Mouse (Mus musculus) 416B (cell line): ENCODE measurements at regions not wholly inside any gene's neighbourhood (a gene's known extent, or its start where the extent isn't known, plus 50 kb on each side); places are given as distances from the start of the nearest gene placed in this dataset.

Source experiments
- DNase-seq: peaks from one replicate; pipeline ENCODE4 v3.0.0; 2011; ENCODE audit warnings: low read depth

DNA sequence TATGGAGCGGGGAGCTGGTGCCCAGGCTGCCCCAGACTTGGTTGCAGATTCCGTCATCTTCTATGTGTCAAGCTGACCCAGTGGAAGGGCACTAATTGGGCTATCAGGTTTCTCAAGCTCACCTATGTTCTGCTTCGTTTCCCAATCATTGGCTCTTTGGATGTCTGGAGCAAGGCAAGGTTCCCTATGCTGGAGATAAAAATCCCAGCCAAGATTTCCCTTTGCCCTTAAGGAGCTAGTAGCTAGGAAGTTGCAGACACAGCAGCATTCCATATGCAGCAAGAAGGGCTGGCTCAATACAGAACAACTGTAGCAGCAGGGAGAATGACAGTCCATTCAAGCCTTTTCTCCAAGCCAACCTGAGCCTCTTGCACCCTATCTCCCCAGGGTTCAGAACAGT, 159.2 kb upstream of the Zfp706 start:
- DNase-seq, result no peak

DNA sequence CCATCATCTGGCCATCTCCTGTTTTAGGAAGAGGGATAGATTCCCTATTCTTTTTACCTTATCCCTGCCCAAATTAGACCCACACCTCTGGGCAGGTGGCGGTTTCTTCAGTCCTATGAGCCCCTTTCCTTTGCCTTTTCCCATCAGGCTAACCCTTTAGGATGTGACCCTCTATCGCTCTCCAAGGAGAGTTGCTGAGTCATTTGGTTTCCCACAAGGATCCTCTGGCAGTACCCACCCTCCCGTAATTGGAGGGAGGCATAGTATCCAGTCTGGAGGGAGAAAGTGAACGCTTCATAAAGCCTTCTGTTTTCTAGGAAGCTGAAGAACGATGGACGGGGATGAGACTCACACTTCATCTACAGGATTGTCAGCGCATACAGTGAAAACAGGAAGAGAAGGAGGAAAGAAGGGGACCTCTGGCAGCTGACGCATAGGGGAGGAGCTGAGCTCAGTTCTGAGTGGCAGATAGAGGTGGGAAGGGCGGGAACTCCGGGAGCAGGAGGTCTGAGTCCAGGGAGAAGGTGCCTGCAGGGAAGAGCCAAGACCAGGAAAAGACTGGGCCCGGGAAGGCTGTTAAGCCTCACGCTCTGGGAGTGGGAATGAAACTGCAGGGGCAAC, 158.4 kb upstream of the Zfp706 start:
- DNase-seq, result no peak

DNA sequence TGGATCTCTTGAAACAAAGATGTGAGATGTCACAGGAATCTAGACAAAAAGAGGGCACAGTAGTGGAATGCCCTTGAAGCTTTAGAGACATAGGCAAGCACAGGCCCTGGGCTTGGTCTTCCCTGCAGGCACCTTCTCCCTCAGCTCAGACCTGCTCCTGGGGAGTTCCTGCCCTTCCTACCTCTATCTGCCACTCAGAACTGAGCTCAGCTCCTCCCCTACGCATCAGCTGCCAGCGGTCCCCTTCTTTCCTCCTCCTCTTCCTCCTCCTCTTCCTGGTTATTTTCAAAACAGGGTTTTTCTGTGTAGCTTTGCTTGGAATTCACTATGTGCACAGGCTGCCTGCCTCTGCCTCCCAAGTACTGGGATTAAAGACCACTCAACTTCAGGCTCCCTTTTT, 157.6 kb upstream of the Zfp706 start:
- no peak for DNase-seq

DNA sequence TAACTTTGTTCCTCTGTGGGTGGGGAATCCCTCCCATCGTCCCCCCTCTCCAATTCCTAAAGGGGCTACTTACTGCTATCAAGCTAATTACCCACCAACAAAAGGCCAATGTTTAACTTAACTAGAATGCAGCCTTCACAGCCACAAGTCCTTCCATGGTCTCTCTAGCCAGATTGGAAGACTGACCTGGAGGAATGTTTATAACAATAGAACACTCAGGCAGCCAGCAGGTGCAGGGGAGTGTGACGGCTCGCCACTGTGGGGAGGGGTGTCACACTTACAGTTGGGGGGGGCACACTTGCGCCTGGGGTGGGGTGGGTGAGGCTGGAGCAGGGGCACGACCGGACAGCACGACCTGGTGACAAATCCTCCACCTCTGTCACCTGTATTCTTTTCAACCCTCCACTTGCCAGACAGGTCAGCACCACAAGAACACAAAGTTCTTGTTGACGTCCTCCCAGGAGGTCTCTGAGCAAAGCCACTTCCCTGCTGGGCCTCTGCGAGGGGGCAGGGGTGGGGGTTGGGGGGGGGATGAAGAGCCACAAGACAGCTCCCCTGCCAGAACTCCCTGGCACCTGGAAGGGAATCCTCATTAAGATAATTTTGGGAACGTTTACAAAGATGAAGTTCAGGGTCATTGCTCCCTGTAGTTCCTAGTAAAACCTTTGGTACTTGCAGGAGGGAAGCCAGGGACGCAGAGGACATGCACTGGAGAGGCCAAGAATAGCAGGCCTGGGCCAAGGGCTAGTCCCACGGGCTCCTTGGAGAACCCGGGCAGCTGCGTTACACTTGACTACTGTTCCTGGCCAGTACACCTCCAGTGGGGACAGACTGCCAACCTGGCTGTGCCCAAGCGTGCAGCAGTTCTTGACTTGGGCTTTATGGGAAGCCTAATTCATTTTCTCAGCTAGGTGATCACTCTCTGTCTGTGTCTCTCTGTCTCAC, 156.9 kb upstream of the Zfp706 start:
- DNase-seq, result no peak

DNA sequence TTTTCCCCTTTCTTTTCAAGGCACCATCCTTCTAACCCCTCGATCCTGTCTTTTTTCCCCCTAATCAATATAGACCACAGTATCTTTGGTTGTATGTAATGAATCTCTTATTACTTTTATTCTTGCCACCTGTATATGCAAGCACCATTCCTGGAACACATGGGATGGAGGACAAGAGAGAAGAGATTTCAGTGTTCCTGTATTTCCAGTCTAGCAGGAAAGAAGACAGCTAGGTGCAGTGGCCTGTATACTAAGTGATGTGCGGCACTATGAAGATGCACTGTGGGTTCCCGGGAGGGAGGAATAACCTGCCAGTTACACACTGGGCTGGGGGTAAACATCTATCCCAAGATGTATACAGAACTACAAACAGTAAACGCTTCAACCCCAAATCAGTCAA, 152.4 kb upstream of the Zfp706 start:
- DNase-seq, result no peak

DNA sequence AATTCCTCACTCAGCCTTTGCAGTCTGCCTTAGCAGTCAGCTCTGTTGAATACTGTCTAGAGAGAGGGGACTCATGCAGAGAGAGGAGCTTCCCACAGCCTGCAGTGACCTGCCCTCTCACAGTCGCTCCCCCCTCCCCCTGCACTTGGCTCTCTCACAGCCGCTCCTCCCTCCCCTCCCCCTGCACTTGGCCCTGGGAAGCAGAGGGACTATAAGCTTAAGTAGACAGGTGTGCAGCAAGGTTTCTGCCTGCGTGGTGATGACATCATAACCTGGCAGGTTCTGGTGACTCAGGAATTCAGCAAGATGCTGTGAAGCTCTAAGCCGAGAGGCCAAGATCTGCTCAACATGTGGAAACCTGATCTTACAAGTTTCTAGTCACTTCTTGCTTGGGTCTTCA, 151.8 kb upstream of the Zfp706 start:
- no peak for DNase-seq

DNA sequence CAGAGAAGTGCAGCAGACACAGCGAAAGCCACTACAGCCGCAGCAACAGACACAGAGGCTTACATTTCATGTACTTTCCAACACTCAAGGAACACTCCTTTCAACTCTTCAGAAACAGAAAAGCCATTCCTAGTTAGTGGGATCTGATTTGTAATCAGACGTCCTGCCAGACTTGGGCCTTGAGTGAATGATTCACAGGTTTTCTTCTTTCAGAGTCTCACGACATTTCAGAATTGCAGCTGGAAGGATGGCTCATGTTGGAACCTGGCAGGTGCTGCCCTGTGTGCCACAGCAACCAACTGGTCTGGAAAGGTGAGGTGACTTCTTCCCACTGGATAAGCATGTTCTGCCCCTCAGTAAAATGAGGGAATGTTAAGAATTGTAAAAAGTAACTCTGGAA, 149.8 kb upstream of the Zfp706 start:
- DNase-seq, result no peak

DNA sequence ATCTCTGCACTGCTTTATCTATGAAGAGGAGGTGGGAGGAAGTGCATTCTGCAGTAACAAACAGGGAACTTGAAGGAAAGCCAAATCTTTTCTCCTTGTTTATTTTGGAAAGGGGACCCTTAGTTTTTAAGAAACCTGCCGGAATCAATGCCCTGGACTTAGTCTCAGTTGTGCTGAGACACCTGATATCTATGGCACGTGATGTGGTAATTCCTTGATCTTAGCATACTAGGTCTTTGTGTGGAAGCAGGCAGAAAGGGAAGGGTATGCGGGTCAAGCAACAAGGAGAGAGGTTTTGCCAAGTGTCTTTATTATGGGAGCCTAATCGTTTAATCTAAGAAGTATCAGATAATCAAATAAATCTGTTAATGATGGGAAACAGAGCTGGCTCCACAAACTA, 147.4 kb upstream of the Zfp706 start:
- no peak for DNase-seq

DNA sequence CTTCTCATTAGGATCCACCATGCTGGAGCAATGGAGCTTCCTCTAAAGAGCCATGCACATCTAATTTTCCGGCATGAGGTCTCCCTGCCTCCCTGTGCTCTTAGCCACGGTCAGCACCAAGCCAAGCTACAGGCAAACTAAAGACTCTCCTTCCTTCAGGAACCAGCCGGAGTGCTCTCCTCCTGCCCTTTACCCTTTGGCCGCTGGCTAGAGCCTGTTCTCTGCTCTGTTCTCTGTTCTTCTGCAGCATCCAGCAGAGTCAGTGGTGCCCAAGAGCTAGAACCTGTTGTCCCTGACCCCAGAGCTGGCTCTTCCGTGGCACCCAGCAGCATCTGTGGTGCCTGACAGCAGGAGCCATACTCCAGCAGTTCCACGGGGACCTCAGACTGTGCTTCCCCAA, 145.6 kb upstream of the Zfp706 start:
- DNase-seq, result no peak

DNA sequence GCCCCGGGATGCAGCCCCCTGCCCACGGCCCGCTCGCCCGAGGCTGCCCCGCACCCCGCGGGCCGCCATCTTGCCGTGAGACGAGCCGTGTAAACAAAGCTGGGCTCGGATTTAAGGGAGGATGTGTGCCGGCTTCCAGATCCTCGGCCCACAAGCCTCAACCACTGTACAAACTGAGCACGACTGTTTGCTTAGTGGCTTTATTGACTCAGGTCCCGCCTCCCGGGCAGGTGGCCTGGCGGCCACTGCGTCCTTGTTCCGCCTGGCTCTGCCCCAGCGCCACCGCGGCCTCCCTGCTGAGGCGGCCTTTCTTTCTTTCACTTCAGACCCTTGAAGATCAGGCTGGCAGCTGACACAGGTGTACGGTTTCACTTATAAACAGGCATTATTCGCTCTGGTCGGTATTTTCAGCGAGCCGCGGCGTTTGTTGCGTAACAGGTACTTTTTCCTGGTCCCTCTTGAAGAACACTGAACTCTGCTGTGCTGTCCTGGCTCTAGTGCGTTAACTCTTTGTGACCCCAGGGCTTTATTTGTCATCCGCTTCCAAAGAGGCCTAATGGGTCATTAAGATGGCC, 128.1 kb upstream of the Zfp706 start:
- DNase-seq, result no peak

DNA sequence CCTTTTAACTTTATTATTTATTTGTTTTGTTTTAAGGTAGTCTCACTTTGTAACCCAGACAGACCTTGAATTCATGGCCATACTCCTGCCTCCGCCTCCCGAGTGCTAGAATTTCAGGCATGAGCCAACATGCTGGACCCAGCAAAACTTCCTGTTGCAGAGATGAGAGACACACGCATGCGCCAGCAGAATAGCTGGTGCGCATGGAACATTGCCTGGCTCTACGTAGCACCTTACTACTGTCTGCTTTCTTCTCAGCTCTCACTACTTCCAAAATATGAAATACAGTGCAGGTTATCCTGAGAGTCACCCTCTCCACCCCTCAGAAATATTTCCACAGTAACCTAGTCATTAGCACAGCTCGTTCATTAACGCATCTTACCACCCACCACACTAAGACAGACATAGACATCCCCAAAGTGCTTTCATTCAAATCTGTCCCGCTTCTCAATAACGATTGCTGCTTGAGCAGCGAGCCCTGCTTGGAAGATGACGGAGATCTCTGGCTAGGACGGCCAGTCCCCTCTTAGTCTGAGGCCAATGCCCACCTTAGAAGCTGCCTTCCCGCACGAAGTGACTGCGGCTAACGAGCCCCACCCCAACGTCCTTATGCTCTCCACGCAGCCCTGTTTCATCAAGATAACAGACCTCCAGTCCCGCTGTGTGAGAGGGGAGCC, 127.5 kb upstream of the Zfp706 start:
- DNase-seq, result no peak

DNA sequence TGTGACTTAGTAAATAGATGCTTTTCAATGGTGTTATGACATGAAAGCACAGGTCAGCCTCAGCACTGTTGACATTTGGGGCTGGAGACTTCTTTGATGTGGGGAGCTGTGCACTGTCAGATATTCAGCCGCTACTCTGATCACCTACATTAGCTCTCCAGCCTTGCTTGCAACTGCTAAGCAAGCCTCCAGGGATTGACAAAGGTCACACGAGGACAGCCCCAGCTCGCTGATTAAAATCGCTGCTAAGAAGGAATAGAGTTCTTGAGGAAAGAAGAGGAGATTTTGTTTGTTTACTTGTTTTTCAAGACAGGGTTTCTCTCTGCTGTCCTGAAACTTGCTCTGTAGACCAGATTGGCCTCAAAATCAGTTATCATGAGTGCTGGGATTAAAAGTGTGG, 126.8 kb upstream of the Zfp706 start:
- DNase-seq, result no peak

DNA sequence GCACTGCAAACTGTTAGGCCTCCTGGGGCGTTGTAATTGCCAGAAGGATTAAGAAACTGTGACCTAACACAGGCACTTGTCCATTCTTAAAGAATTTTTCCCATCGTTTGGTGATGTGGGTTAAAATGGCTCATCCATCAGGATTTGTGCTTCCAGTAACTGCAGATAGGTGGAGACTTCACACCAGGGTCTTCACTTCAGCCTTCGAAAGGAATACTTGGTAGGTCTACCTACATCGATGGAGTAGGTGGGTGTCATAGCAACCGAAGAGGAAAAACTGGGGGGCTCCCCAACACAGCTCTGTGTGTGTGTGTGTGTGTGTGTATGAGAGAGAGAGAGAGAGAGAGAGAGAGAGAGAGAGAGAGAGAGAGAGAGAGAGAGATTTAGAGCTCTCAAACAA, 126.3 kb upstream of the Zfp706 start:
- DNase-seq, result no peak

DNA sequence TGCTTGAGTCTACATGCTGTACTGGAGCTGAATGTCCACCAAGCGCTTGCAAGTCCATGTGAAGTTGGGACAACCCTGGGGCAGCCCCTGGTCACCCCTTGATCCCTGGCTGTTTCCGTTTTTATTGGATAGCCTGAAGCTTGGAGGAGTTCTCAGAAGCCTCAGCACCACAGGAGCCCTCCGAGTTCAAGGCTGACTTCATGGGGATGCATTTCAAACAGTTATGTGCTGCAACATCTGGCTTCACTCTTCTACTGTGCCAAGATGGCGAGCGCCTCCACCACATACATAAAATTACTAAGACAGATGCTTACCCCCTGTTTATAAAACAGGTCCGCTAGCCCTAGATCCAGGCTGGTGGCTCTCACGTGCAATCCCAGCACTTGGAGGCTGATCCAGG, 120.1 kb upstream of the Zfp706 start:
- no peak for DNase-seq

DNA sequence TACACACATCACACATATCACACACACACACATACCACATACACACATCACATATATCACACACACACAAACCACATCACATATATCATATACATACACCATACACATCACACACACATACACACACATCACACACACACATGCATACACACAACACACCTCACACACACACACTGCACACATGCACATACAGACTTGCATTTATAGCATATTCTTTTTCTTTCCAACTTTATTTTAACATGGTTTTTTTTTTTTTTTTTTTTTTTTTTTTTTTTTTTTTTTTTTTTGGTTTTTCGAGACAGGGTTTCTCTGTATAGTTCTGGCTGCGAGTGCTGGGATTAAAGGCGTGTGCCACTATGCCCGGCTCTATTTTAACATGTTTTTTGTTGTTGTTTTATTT, 119.6 kb upstream of the Zfp706 start:
- DNase-seq, result no peak

DNA sequence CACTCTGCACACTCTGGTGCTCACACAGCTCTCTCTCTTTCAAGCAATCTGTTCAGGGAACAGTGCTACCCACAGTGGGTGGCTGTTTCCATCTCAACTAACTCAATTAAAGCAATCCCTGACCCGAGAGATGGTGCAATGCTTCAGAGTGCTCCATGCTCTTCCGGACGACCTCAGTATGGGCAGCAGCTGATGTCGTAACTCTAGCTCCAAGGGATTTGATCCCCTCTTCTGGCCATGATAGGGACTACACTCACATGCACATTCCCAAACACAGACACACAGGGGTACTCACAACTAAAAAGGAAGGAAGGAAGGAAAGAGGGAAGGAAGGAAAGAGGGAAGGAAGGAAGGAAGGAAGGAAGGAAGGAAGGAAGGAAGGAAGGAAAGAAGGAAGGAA, 118.2 kb upstream of the Zfp706 start:
- peak; percentile 12 for DNase-seq

DNA sequence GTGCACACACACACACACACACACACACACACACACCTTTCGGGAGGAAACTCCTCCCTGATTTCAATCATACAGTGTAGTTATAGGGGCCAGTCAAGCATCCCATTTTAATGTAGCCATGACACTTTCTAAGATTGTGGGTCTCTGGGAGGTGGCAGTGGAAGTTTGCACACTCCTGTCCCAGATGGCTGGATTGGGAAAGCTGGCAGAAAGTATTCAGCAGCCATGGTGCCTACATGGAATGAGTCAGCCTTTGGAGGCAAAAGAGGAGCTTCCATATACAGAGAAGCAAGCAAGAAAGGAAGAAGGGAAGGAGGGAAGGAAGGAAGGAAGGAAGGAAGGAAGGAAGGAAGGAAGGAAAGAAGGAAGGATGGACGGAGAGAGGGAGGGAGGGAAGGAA, 117.4 kb upstream of the Zfp706 start:
- DNase-seq, result no peak

DNA sequence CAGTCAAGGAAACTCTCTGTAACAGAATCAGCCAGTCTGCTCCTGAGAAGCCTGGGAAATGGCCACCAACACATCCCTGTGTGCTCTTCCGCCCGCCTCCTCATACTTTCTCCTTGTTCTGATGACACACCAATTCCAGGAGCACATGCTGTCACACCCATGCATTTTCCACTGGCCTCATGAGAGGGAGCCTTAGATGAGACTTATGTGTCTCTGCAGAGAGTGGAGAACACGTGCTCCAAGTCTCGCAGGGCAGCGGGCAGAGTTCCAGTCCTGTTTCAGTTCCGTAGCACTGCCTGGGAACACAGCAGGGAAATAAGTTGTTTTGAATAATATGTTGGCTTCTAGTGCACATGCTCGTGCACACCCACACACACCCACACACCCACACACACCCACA, 116.7 kb upstream of the Zfp706 start:
- DNase-seq, result no peak

DNA sequence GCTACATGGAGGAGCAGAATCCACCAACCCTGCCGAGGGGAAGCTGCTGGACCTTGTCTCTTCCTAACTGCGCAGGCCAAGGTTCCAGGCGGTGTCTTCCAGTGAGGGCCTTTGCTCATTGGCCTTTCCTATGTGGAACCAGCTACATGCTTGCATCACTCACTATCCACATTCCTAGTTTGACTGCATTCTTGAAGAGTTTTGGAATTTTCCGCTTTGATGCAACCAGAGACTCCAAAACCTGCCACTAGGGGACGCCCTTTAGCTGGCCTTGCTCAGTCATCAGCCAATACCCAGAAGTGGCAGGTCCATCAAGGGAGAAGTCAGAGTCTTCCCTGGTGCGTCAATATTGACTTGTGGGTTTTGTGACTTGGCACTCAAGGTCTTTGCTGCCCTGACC, 112.8 kb upstream of the Zfp706 start:
- DNase-seq, result peak; percentile 64

DNA sequence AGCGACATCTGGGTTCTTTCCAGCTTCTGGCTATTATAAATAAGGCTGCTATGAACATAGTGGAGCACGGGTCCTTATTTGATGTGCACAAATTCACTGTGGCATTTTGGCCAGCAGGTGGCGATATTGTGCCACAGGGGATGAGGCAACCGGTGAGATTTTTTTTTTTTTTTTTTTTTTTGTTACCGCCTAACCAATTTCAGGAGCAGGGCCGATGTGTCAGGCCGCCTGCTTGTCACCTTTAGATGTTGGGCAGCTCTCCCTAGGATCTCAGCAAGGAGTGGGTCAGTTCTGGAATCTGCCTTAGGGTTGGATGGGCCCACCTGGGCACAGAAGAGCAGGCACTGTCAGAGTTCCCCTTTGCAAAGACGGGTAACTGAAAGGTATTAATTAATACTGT, 106.5 kb upstream of the Zfp706 start:
- DNase-seq, result peak; percentile 74

DNA sequence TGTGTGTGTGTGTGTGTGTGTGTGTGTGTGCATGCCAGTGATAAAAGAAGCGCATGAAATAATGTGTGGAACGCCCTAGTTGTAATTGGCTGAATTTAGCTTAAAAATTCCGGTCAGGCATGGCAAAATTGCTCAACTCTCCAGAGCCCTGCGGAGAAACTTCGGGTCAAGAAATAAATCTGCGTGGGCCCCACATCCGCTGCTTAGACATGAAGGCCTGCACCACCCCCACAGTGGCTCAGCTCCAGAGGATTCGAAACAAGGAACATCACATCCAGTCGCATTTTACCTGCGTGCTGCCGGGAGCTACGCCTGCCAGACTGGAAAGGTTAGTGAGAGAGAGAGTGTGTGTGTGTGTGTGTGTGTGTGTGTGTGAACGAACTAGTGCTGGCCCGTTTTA, 102.9 kb upstream of the Zfp706 start:
- DNase-seq, result no peak

DNA sequence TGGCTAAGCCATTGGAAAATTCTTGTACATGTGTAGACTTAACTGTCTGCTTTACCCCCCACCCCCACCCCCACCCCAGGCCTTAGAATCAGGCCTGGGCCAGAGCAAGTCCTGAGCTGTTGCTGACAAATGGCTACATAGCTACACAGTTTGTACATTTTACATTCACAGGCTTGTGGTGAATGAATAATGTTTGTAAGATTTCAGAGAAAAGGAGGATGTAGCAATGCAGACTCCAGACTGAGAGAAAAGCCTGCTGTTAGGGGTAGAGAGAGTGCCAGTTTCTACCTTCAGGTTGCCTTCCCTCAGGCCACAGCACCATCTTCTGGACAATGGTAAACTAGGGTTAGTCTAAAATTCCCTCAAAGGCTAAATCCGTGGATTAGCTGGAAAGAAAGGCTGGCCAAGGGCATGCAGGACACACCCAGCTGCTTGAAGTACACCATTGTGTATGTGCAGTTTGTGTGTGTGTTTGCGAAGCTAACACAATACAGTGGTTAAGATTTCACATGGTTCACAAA, 94.5 kb upstream of the Zfp706 start:
- peak; percentile 41 for DNase-seq

DNA sequence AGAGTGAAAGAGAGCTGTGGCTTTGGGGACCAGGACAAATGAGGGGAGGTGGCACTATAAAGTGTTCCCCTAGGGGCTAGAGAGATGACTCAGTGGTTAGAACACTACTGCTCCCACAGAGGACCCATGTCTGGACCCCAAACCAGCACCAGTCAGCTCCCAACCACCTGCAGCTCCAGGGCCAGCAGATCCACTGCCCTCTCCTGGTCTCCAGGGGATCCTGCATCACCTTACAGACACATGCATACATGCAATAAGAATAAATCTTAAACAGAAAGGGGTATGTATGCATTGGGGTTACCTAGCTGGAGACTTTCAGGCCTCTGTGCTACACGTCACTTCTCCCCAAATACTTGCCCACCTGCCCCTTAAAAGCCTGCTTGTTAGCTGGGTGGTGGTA, 93.8 kb upstream of the Zfp706 start:
- peak; percentile 21 for DNase-seq
